Mouse (Mus musculus) myocyte (in vitro differentiated cells): ENCODE results near the gene Wwox.
"Not testable (repeated sequence)": the region's sequence is repeated elsewhere in the genome, so short reads cannot be mapped to it uniquely, and the experiment has no call there.

Source experiments
- CEBPB ChIP-seq: IDR thresholded peaks from 2 replicates; pipeline ENCODE4 v1.6.1; 2011; ENCODE audit warnings: mild to moderate bottlenecking, moderate library complexity; ENCODE audit not compliant: poor library complexity, insufficient read depth, severe bottlenecking
- E2F4 ChIP-seq: IDR thresholded peaks from one replicate; pipeline ENCODE4 v1.6.1; 2011; ENCODE audit warnings: mild to moderate bottlenecking, control low read depth, moderate library complexity; ENCODE audit not compliant: insufficient read depth
- MAX ChIP-seq: IDR thresholded peaks from one replicate; pipeline ENCODE4 v1.6.1; 2011; ENCODE audit warnings: low read depth, mild to moderate bottlenecking, control low read depth
- MYOD1 ChIP-seq, 3 experiments: IDR thresholded peaks; one replicate each; pipeline ENCODE4 v1.6.1; 2011; ENCODE audit warnings: control low read depth in 2 of 3, low read depth in 2 of 3, mild to moderate bottlenecking in 2 of 3, moderate library complexity in 1 of 3; ENCODE audit not compliant: insufficient read length in 2 of 3, control insufficient read depth in 1 of 3
- MYOG ChIP-seq, 3 experiments: IDR thresholded peaks; one replicate each; pipeline ENCODE4 v1.6.1; 2011; ENCODE audit warnings: control low read depth in 2 of 3, low read depth in 2 of 3, mild to moderate bottlenecking in 2 of 3; ENCODE audit not compliant: insufficient read length in 2 of 3, control insufficient read depth in 1 of 3, insufficient read depth in 1 of 3
- POLR2A ChIP-seq: IDR thresholded peaks from one replicate; pipeline ENCODE4 v1.6.1; 2011; ENCODE audit warnings: low read depth, mild to moderate bottlenecking, control low read depth, moderate library complexity; ENCODE audit not compliant: insufficient read length
- POLR2AphosphoS2 ChIP-seq: IDR thresholded peaks from one replicate; pipeline ENCODE4 v1.6.1; 2011; ENCODE audit warnings: low read depth, control low read depth; ENCODE audit not compliant: insufficient read length
- TCF12 ChIP-seq: IDR thresholded peaks from one replicate; pipeline ENCODE4 v1.6.1; 2011; ENCODE audit warnings: mild to moderate bottlenecking, control low read depth; ENCODE audit not compliant: poor library complexity, insufficient read depth, severe bottlenecking
- TCF3 ChIP-seq: IDR thresholded peaks from one replicate; pipeline ENCODE4 v1.6.1; 2011; ENCODE audit warnings: low read depth, control low read depth; ENCODE audit not compliant: insufficient read length
- USF1 ChIP-seq: IDR thresholded peaks from one replicate; pipeline ENCODE4 v1.6.1; 2011; ENCODE audit warnings: low read depth, mild to moderate bottlenecking, control low read depth, moderate library complexity

DNA sequence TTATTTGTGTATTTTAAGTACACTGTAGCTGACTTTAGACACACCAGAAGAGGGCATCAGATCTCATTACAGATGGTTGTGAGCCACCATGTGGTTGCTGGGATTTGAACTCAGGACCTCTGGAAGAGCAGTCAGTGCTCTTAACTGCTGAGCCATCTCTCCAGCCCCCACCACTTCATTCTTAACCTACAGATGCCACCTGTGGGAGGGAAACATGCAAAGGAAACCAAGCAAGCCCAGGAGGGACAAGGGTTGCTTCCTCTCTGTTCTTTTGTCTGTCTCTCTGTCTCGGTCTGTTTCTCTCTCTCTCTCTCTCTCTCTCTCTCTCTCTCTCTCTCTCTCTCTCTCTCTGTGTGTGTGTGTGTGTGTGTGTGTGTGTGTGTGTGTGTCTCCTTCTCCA lies 388.4 kb downstream of the Wwox start:
- not testable (repeated sequence) for TF ChIP-seq POLR2A; POLR2AphosphoS2; USF1; MYOG (IDR thresholded peaks at IDR 0.05; ENCODE audit: control insufficient read depth in 1 of 3, insufficient read depth in 1 of 3, insufficient read length in 2 of 3, low read depth in 2 of 3); MAX; E2F4; MYOD1 (IDR thresholded peaks at IDR 0.05; ENCODE audit: control insufficient read depth in 1 of 3, insufficient read length in 2 of 3, low read depth in 2 of 3); CEBPB; TCF3; TCF12
